ENCODE assay signal across 9 mouse cellular contexts in genomic region chr3:135726023-135726422, GRCm38 (mm10). TPM values are rescaled to one million over a fixed set of nuclear protein-coding genes. Genes with fewer than 3 reads are reported as not detected.
DNase-seq lines count a peak whose midpoint lies in the region; ATAC-seq lines count a peak whose summit lies in the region.
"Had no signal": no experiment of that assay in that cellular context is flagged by ENCODE, and none has a peak within 500 bp of the region (broad histone marks: within the 10 kb centered on the region; RNA-seq: fewer than 3 reads in every experiment).

No protein-coding gene starts in this region.

- H3K9me3 ChIP-seq in forebrain, embryonic 11.5 days (ENCODE audit: control insufficient read depth, low read length), result no peaks in the 10 kb centered on the region
- no peaks in the 10 kb centered on the region for H3K9me3 ChIP-seq in forebrain, embryonic 14.5 days (replicated peaks; ENCODE audit: control insufficient read depth, low read length)
- H3K9me3 ChIP-seq in megakaryocyte, embryonic 14.5 days, result no peaks in the 10 kb centered on the region
- no peaks in the 10 kb centered on the region for H3K9me3 ChIP-seq in neural tube, embryonic 15.5 days (replicated peaks)

- ATAC-seq in forebrain, embryonic 11.5 days (replicated peaks; ENCODE audit: low FRiP score), result 0 out of 2 replicates have a peak, but pooled peaks have one; percentile 9
- no peak for ATAC-seq in forebrain, embryonic 14.5 days
- ATAC-seq in megakaryocyte, adult 5-6 weeks (ENCODE audit: poor library complexity, severe bottlenecking), result no peak
- ATAC-seq in neural tube, embryonic 15.5 days (ENCODE audit: low FRiP score), result 0 out of 2 replicates have a peak, but pooled peaks have one; percentile 26
- no peak for ATAC-seq in frontal cortex, adult (ENCODE audit: low TSS enrichment)
- ATAC-seq: inflammation-experienced regulatory T-cells, adult 6 months had no signal

- H3K4me2 ChIP-seq in forebrain, embryonic 11.5 days (ENCODE audit: low read depth, low read length, severe bottlenecking), result no peak overlapping the region
- no peak overlapping the region for H3K4me2 ChIP-seq in forebrain, embryonic 14.5 days (ENCODE audit: low read length)
- no peak overlapping the region for H3K4me2 ChIP-seq in neural tube, embryonic 15.5 days

- no peaks in the 10 kb centered on the region for H3K4me1 ChIP-seq in forebrain, embryonic 11.5 days (replicated peaks; ENCODE audit: control insufficient read depth, insufficient read depth, low read length)
- H3K4me1 ChIP-seq in forebrain, embryonic 14.5 days (ENCODE audit: control insufficient read depth, insufficient read depth, low read length), result no peaks in the 10 kb centered on the region
- H3K4me1 ChIP-seq in megakaryocyte, embryonic 14.5 days, result peaks cover 72% of the 10 kb centered on the region
- H3K4me1 ChIP-seq in neural tube, embryonic 15.5 days, result peaks cover 7% of the 10 kb centered on the region; the same call in 1 of the 2 replicates

- WGBS in forebrain, embryonic 11.5 days, result 82% methylated on average over 15 of the region's 15 CpGs
- WGBS in forebrain, embryonic 14.5 days, result 72% methylated on average over 15 of the region's 15 CpGs
- WGBS in neural tube, embryonic 15.5 days, result 63% methylated on average over 15 of the region's 15 CpGs

- no peaks in the 10 kb centered on the region for H3K36me3 ChIP-seq in forebrain, embryonic 11.5 days (ENCODE audit: control insufficient read depth, insufficient read depth, low read length)
- H3K36me3 ChIP-seq in forebrain, embryonic 14.5 days (ENCODE audit: control insufficient read depth, insufficient read depth, low read length), result no peaks in the 10 kb centered on the region
- H3K36me3 ChIP-seq in megakaryocyte, embryonic 14.5 days (replicated peaks; ENCODE audit: low read length), result no peaks in the 10 kb centered on the region
- no peaks in the 10 kb centered on the region for H3K36me3 ChIP-seq in neural tube, embryonic 15.5 days

- no peak overlapping the region for H3K4me3 ChIP-seq in forebrain, embryonic 11.5 days (ENCODE audit: low read depth, low read length)
- no peak overlapping the region for H3K4me3 ChIP-seq in forebrain, embryonic 14.5 days (ENCODE audit: low read depth, low read length)
- H3K4me3 ChIP-seq in megakaryocyte, embryonic 14.5 days (replicated peaks), result peak overlapping the region; percentile 33
- no peak overlapping the region for H3K4me3 ChIP-seq in neural tube, embryonic 15.5 days (replicated peaks)

- no peak overlapping the region for H3K9ac ChIP-seq in forebrain, embryonic 11.5 days (ENCODE audit: low read length)
- H3K9ac ChIP-seq in forebrain, embryonic 14.5 days (ENCODE audit: low read length), result no peak overlapping the region
- H3K9ac ChIP-seq in neural tube, embryonic 15.5 days (replicated peaks), result no peak overlapping the region

- DNase-seq in forebrain, embryonic 11.5 days (ENCODE audit: low spot score), result no peak
- no peak for DNase-seq in forebrain, embryonic 14.5 days (ENCODE audit: low spot score)
- peak; percentile 35 to 46 for DNase-seq in cerebellum, postnatal 10 days
- DNase-seq in right cerebral cortex, postnatal 25 days, result no peak

- H3K27ac ChIP-seq in forebrain, embryonic 11.5 days (ENCODE audit: low read depth, low read length), result no peak overlapping the region
- H3K27ac ChIP-seq in forebrain, embryonic 14.5 days (ENCODE audit: low read depth, low read length), result no peak overlapping the region
- no peak overlapping the region for H3K27ac ChIP-seq in neural tube, embryonic 15.5 days (replicated peaks)

- H3K27me3 ChIP-seq in forebrain, embryonic 11.5 days (ENCODE audit: control insufficient read depth, insufficient read depth, low read length), result no peaks in the 10 kb centered on the region
- no peaks in the 10 kb centered on the region for H3K27me3 ChIP-seq in forebrain, embryonic 14.5 days (replicated peaks; ENCODE audit: control insufficient read depth, insufficient read depth, low read length)
- no peaks in the 10 kb centered on the region for H3K27me3 ChIP-seq in megakaryocyte, embryonic 14.5 days (replicated peaks)
- no peaks in the 10 kb centered on the region for H3K27me3 ChIP-seq in neural tube, embryonic 15.5 days (replicated peaks)

RNA-seq across cellular contexts. Expression of gene Nfkb1, which starts 34.7 kb away (rescaled TPM):
- 14.5 and 14.6 TPM in 2 replicates for polyA plus RNA-seq in forebrain, embryonic 11.5 days (2014; fragmentation: Nextera tagmentation; extraction: Ambion mirVana)
- 7.2 TPM in 2 replicates for polyA plus RNA-seq in forebrain, embryonic 14.5 days (2014; fragmentation: Nextera tagmentation; extraction: Ambion mirVana)
- polyA plus RNA-seq in megakaryocyte, embryonic 14.5 days (2012; ENCODE audit: insufficient read depth, low replicate concordance), result 20.8 and 39.8 TPM in 2 replicates
- 104 and 105 TPM in 2 replicates for total RNA-seq in megakaryocyte, adult 5-6 weeks (2015)
- total RNA-seq in megakaryocyte, adult 5-6 weeks (2017), result 181 and 183 TPM in 2 replicates
- 7.7 and 21.5 TPM in 2 replicates for polyA plus RNA-seq in neural tube, embryonic 15.5 days (2015; fragmentation: Nextera tagmentation; extraction: Ambion mirVana)

Comparison
In these comparisons a context has a peak if more than half of its experiments do, and no peak if none do; other contexts are left out.
1. ATAC-seq: peak in forebrain, embryonic 11.5 days (single experiment) and neural tube, embryonic 15.5 days (single experiment); none in forebrain, embryonic 14.5 days (single experiment), megakaryocyte, adult 5-6 weeks (single experiment) and frontal cortex, adult (single experiment).
2. DNase-seq: peak in cerebellum, postnatal 10 days (2 of 2); none in forebrain, embryonic 11.5 days (single experiment), forebrain, embryonic 14.5 days (single experiment) and right cerebral cortex, postnatal 25 days (single experiment).